Mouse (Mus musculus) kidney, embryonic 16.5 days (tissue): ENCODE results near the gene Ackr1. TPM values are rescaled to one million over a fixed set of nuclear protein-coding genes. Genes with fewer than 3 reads are reported as not detected.

Experiments
- ATAC-seq: fragments of 200-750 bp; cut with Nextera tagmentation; 2 replicates; pipeline ENCODE4 v1.8.0; 2017; ENCODE audit warnings: moderate TSS enrichment; ENCODE audit not compliant: low FRiP score, low TSS enrichment
- H3K27ac ChIP-seq: fragments of 300-500 bp; sonication (generic); 2 replicates; pipeline ENCODE4 v1.5.1; 2014; ENCODE audit warnings: low read length
- H3K27me3 ChIP-seq: fragments of 300-500 bp; sonication (generic); 2 replicates; pipeline ENCODE4 v1.6.1; 2014; ENCODE audit warnings: low read length, control low read depth, mixed read lengths; ENCODE audit not compliant: insufficient read depth
- H3K36me3 ChIP-seq: fragments of 300-500 bp; sonication (generic); 2 replicates; pipeline ENCODE4 v1.6.1; 2014; ENCODE audit warnings: low read length, control low read depth, mixed read lengths; ENCODE audit not compliant: insufficient read depth
- H3K4me1 ChIP-seq: fragments of 300-500 bp; sonication (generic); 2 replicates; pipeline ENCODE4 v1.6.1; 2014; ENCODE audit warnings: low read length, control low read depth, mixed read lengths; ENCODE audit not compliant: insufficient read depth
- H3K4me2 ChIP-seq: fragments of 300-500 bp; sonication (generic); replicated peaks from 2 replicates; pipeline ENCODE4 v1.6.1; 2014; ENCODE audit warnings: low read depth, low read length
- H3K4me3 ChIP-seq: fragments of 300-500 bp; sonication (generic); 2 replicates; pipeline ENCODE4 v1.5.1; 2014; ENCODE audit warnings: mild to moderate bottlenecking, low read length
- H3K9ac ChIP-seq: fragments of 300-500 bp; sonication (generic); replicated peaks from 2 replicates; pipeline ENCODE4 v1.6.1; 2014; ENCODE audit warnings: low read length
- H3K9me3 ChIP-seq: fragments of 300-500 bp; sonication (generic); 2 replicates; pipeline ENCODE4 v1.6.1; 2016; ENCODE audit warnings: low read length, control low read depth
- WGBS: fragments of 180-500 bp; shearing (Covaris S2); extraction: QIAGEN DNeasy Blood & Tissue Kit; methylation state at CpG from one replicate; pipeline ENCODE4 v1.1.7; 2014; 5-methylcytosine and 5-hydroxymethylcytosine counted together
- polyA plus RNA-seq: library from polyadenylated mRNA; unstranded; fragments of >200 nt; fragmentation: Nextera tagmentation; extraction: Ambion mirVana; gene quantifications from 2 replicates; pipeline ENCODE4 v1.2.1, GENCODE M21; 2015

Ackr1 gene
- polyA plus RNA-seq, 1 experiment from 2014 or later, result 0.45 TPM

DNA sequence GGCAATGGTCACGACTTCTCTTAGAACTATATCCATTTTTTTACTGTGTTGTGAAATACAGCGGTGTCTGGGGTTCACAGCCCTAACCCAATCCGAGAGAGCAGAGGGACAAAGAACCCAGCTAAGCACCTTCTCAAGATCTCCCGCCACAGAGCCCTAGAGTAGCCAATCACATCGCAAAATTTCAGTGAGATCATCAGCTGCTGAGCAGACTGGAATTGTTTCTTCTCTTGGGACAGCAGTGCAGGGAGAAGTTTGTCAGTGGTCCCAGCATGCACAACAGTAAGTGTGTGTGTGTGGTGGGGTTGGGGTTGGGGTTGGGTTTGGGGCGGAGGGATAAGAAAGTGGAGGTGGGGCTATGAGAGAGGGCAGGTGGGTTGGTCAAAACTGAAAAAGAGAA lies 16.4 kb upstream of the Ackr1 start:
- Histone ChIP-seq H3K27me3 (no peaks in the 10 kb centered on the region), H3K4me1 (no peaks in the 10 kb centered on the region), H3K4me2 (peak overlapping the region; percentile 50), H3K4me3 (peak overlapping the region; percentile 20), H3K9me3 (no peaks in the 10 kb centered on the region), H3K9ac (no peak overlapping the region), H3K27ac (no peak overlapping the region), H3K36me3 (no peaks in the 10 kb centered on the region)
- peak; percentile 90 for ATAC-seq
- WGBS, result 1% methylated on average over 6 of the region's 6 CpGs

DNA sequence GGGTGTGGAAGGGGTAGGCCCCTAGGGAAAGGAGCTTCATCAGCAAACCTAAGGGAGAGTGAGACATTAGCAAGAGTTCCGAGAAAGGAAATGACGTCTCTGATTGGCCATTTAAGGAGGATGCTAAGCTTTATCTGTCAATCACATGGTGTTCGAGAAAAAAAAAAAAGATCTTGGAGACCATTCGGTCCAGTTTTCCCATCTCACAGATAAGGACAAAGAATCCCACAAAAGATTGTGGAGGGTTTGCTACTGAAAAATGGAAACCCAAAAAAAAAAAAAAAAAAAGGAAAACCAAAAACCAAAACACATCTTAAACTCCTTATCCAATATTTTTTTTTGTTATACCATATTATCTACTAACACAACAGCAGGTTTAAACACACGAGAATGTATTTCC lies 15.6 kb upstream of the Ackr1 start:
- Histone ChIP-seq H3K27me3 (no peaks in the 10 kb centered on the region), H3K4me3 (no peak overlapping the region), H3K9me3 (no peaks in the 10 kb centered on the region), H3K4me2 (no peak overlapping the region), H3K9ac (no peak overlapping the region), H3K4me1 (no peaks in the 10 kb centered on the region), H3K27ac (no peak overlapping the region), H3K36me3 (no peaks in the 10 kb centered on the region)
- no peak for ATAC-seq
- 70% methylated on average over 5 of the region's 5 CpGs for WGBS

DNA sequence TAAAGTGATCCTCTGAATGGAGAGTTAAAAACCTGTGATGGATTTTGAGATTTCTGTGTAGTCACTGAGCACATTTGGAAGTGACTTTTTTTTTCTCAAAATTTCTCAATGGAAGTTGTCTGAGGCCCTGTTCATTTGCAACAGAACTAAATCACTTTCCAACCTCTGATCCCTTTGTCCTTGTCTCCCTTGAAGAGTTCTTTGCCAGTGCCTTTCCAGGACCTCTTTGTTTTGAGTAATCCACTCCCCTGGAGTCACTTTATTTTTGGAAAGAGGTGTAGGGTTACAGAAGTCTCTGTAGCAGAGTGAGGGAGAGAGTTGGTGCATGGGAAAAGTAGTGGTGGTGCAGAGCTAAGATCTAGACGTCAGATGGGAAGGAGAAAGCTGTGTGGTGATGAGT lies 15.0 kb upstream of the Ackr1 start:
- H3K36me3 ChIP-seq, result no peaks in the 10 kb centered on the region
- no peak overlapping the region for H3K9ac ChIP-seq
- no peak; the same call in 1 of the 2 replicates for ATAC-seq
- H3K4me1 ChIP-seq, result no peaks in the 10 kb centered on the region
- H3K27me3 ChIP-seq, result no peaks in the 10 kb centered on the region
- H3K27ac ChIP-seq, result no peak overlapping the region
- whole genome bisulfite sequencing, result 0% methylated on average over 1 of the region's 1 CpGs
- no peak overlapping the region for H3K4me2 ChIP-seq
- H3K9me3 ChIP-seq, result no peaks in the 10 kb centered on the region
- no peak overlapping the region for H3K4me3 ChIP-seq

DNA sequence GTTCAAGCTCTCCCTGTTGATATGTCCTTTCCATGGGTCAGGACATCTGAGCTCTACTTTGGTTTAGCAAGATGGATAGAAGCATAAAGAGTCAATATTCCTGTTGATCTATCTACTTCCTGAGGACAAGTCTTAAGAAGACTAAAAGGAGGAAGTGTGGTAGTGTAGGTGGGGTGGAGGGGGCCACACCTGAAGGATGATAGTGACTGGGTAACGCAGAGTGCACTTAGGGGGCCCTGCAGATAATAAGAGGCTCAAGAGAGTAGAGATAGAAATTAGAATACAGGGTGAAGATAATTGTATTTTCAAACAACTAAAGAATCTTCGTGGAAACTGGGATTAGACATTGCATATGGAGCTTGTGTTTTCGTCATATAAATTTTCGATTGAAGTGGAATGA lies 11.6 kb upstream of the Ackr1 start:
- WGBS, result 88% methylated on average over 4 of the region's 4 CpGs
- no peak overlapping the region for H3K27ac ChIP-seq
- no peak overlapping the region for H3K4me2 ChIP-seq
- H3K4me1 ChIP-seq, result no peaks in the 10 kb centered on the region
- H3K9ac ChIP-seq, result no peak overlapping the region
- no peaks in the 10 kb centered on the region for H3K36me3 ChIP-seq
- H3K27me3 ChIP-seq, result no peaks in the 10 kb centered on the region
- H3K9me3 ChIP-seq, result no peaks in the 10 kb centered on the region
- no peak overlapping the region for H3K4me3 ChIP-seq
- ATAC-seq, result no peak

DNA sequence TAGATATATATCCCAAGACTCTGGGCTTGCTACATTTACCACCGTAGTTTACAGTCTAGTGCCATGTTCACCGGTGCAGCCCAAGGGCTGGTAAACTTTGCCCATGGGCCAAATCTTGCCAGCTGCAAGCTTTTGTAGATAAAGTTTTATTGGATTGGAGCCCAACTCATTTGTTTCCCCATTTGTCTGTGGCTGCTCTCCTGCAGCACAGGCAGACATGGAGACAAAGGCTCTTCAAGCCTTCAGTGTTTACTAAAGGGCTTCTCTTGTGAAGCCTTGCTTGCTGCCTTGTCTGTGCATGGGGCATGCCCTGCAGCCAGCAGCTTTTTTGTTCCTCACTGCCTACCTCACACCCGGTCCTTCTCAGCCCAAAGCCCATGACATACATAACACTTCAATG lies 10.4 kb upstream of the Ackr1 start:
- Histone ChIP-seq H3K4me2 (no peak overlapping the region), H3K27me3 (no peaks in the 10 kb centered on the region), H3K4me1 (no peaks in the 10 kb centered on the region), H3K9ac (no peak overlapping the region), H3K27ac (no peak overlapping the region), H3K9me3 (no peaks in the 10 kb centered on the region), H3K4me3 (no peak overlapping the region), H3K36me3 (no peaks in the 10 kb centered on the region)
- ATAC-seq, result no peak
- WGBS, result 74% methylated on average over 3 of the region's 3 CpGs

DNA sequence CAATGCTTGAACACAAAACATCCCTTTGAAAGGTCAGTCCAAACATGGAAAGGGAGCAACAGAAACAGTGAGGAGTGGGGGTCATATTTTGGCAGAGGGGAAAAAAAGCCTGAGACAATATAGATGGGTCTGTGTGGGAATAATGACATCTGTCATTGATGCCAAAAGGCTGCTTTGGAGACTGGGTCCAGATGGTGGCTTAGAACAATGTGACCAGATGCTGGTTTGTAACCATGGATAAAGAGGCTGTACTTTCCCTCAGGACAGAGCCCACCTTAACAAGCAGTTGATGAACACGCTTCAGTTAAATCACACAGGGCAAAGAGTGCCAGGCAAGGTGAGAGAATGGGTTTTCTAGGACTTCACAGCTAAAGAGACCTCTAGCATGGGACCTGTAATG lies 8.9 kb upstream of the Ackr1 start:
- Histone ChIP-seq H3K27ac (no peak overlapping the region), H3K4me3 (no peak overlapping the region), H3K27me3 (no peaks in the 10 kb centered on the region), H3K36me3 (no peaks in the 10 kb centered on the region), H3K9ac (no peak overlapping the region), H3K4me2 (no peak overlapping the region), H3K4me1 (no peaks in the 10 kb centered on the region), H3K9me3 (no peaks in the 10 kb centered on the region)
- no peak for ATAC-seq
- 90% methylated on average over 1 of the region's 1 CpGs for WGBS

DNA sequence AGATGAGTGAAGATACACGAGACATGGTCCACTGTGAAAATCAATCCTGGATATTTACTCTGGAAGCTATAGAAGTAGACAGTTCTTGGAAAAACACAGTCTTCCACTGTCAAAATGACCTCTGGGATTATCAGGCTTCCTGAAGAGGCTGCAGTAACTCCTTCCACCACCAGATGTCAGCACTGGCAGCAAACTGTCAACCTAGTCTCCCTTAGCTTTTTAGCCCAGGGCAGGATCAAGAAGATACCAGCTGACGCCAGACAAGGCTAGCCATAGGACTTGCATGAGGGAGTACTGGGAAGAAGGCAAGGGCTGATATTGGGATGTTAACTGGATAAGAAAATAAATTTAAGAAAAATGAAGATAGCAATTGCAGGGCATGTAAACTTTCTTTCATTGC lies 6.0 kb upstream of the Ackr1 start:
- WGBS, result 7% methylated on average over 2 of the region's 2 CpGs
- Histone ChIP-seq H3K27ac (no peak overlapping the region), H3K4me2 (no peak overlapping the region), H3K9me3 (no peaks in the 10 kb centered on the region), H3K4me1 (no peaks in the 10 kb centered on the region), H3K4me3 (no peak overlapping the region), H3K27me3 (no peaks in the 10 kb centered on the region), H3K36me3 (no peaks in the 10 kb centered on the region), H3K9ac (no peak overlapping the region)
- ATAC-seq, result no peak; the same call in 1 of the 2 replicates

DNA sequence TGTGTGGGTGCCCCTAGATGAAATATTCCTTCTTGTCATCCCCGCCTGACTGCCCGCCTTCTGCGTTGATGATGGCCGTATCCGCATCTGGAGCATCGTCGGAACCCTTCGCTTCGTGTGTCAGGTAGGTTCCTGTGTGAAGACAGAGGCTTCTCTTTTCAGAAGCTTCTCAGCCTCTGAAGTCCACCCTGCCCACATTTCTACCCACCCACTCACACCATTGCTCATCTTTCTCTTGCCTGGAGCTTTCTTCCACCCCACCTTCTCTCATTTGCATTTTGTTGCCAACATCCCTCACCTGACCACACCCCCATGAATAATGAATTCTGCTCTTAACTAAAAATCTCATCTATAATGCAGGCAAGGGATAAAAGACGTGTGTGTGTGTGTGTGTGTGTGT lies 3.5 kb upstream of the Ackr1 start:
- Histone ChIP-seq H3K9me3 (no peaks in the 10 kb centered on the region), H3K36me3 (no peaks in the 10 kb centered on the region), H3K27me3 (no peaks in the 10 kb centered on the region), H3K9ac (no peak overlapping the region), H3K4me2 (no peak overlapping the region), H3K4me1 (no peaks in the 10 kb centered on the region), H3K4me3 (no peak overlapping the region), H3K27ac (no peak overlapping the region)
- WGBS, result 92% methylated on average over 10 of the region's 10 CpGs
- ATAC-seq, result no peak

DNA sequence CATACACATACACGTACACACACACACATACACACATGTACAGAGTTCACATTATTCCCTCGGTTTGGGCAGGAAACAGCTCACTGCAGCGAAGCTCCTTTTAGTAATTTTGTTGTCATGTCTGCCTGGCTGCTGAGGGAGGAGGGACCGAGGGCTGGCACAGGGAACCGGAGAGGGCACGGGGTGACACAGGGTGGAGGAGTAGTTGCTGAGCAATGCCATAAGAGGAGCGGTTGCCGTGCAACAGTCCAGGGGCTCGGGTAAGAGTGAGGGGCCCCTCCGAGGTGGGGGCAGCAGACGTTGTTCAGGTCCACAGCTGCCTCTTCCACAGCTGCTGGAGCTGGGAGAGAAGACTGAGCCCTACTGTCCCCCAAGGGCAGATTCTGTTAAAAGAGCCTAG lies 2.4 kb upstream of the Ackr1 start:
- Histone ChIP-seq H3K9ac (no peak overlapping the region), H3K36me3 (no peaks in the 10 kb centered on the region), H3K4me3 (no peak overlapping the region), H3K4me2 (no peak overlapping the region), H3K4me1 (no peaks in the 10 kb centered on the region), H3K27me3 (no peaks in the 10 kb centered on the region), H3K27ac (no peak overlapping the region), H3K9me3 (no peaks in the 10 kb centered on the region)
- 40% methylated on average over 11 of the region's 11 CpGs for WGBS
- ATAC-seq, result no peak

DNA sequence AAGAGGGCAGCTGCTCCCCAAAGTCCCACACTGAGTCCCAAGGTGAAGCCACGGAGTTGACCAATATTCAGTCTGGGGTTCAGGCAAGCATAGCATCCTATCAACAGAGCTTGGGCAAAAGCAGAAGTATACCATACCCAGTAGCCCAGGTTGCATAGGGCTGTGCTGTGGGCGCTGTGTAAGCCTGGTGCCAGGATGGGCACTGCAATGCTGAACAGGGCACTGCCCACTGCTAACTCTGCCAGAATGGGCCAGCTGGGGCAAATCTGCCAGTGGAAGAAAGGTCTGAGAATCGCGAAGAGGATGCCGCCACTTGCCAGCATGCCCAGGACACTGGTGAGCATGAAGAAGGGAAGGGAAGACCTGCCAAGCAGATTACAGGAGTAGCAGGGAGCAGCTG lies 1.1 kb downstream of the Ackr1 start:
- ATAC-seq, result no peak
- Histone ChIP-seq H3K4me1 (no peaks in the 10 kb centered on the region), H3K27ac (no peak overlapping the region), H3K4me3 (no peak overlapping the region), H3K9me3 (no peaks in the 10 kb centered on the region), H3K27me3 (no peaks in the 10 kb centered on the region), H3K9ac (no peak overlapping the region), H3K36me3 (no peaks in the 10 kb centered on the region), H3K4me2 (no peak overlapping the region)
- 89% methylated on average over 5 of the region's 5 CpGs for WGBS

DNA sequence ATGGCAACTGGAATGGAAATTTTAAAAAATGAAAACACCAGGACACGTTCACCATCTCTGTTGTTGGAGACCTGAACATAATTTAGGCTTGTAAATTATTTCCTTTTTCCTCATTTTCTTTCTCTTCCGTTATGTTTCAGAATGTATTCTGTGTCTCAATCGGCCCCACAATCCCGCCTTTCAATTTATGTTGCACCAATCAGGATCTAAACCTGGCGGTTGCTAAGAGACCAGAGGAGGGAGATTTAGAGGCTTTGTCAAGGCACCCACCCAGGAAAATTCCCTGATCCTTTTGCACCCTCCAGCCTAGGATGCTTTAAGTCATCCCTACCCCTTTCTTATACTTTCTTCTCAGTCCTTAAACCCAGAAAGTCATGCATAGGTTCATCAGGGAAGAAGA lies 3.8 kb downstream of the Ackr1 start:
- no peak overlapping the region for H3K27ac ChIP-seq
- H3K4me3 ChIP-seq, result no peak overlapping the region
- no peaks in the 10 kb centered on the region for H3K27me3 ChIP-seq
- no peak overlapping the region for H3K4me2 ChIP-seq
- H3K9me3 ChIP-seq, result no peaks in the 10 kb centered on the region
- H3K4me1 ChIP-seq, result no peaks in the 10 kb centered on the region
- WGBS, result 80% methylated on average over 5 of the region's 5 CpGs
- no peak overlapping the region for H3K9ac ChIP-seq
- ATAC-seq, result no peak
- no peaks in the 10 kb centered on the region for H3K36me3 ChIP-seq
